24 mouse cellular contexts compared by ENCODE assay signal in the genomic region with DNA sequence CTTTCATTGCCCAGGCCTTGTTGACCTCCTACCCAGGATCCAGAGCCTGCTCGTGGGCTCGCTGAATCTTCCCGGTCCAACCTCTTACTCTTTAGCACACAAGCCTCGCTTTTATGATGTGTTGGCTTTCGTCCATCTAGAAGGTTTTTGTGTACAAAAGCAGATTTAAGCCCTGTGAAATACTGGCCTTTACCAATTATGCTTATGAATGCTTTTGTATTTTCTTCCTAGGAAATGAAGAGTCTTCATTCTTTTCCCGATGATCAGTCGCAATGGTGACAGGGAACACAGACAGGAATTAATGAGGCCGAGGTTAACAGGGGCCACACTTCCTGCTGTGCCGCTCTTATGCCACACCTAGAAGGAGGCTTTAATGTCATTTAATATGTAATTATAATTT.
DNase-seq lines count a peak whose midpoint lies in the region; ATAC-seq lines count a peak whose summit lies in the region.
"Had no signal": no experiment of that assay in that cellular context is flagged by ENCODE, and none has a peak within 500 bp of the region (broad histone marks: within the 10 kb centered on the region; RNA-seq: fewer than 3 reads in every experiment).

No protein-coding gene starts in this region.

- H3K27ac ChIP-seq in heart, embryonic 12.5 days (ENCODE audit: poor library complexity, severe bottlenecking): peak overlapping the region; percentile 55; the same call in 1 of the 2 replicates
- 0 out of 2 replicates have a peak overlapping the region, but pooled peaks have one; percentile 5 for H3K27ac ChIP-seq in hindbrain, embryonic 13.5 days
- no peak overlapping the region for H3K27ac ChIP-seq in hindbrain, embryonic 16.5 days (ENCODE audit: low read depth, low read length)
- no peak overlapping the region for H3K27ac ChIP-seq in midbrain, embryonic 14.5 days (replicated peaks; ENCODE audit: low read depth, low read length)
- no peak overlapping the region for H3K27ac ChIP-seq in midbrain, embryonic 16.5 days (ENCODE audit: low read length)
- H3K27ac ChIP-seq: kidney, postnatal 0 days; limb, embryonic 13.5 days; midbrain, embryonic 12.5 days had no signal

- no peaks in the 10 kb centered on the region for H3K36me3 ChIP-seq in heart, embryonic 12.5 days
- H3K36me3 ChIP-seq in hindbrain, embryonic 13.5 days: no peaks in the 10 kb centered on the region
- no peaks in the 10 kb centered on the region for H3K36me3 ChIP-seq in hindbrain, embryonic 16.5 days (ENCODE audit: control insufficient read depth, insufficient read depth, low read length)
- H3K36me3 ChIP-seq in midbrain, embryonic 14.5 days (ENCODE audit: control insufficient read depth, insufficient read depth, low read length): no peaks in the 10 kb centered on the region
- no peaks in the 10 kb centered on the region for H3K36me3 ChIP-seq in midbrain, embryonic 16.5 days (ENCODE audit: control insufficient read depth, insufficient read depth, low read length)
- H3K36me3 ChIP-seq: limb, embryonic 13.5 days; midbrain, embryonic 12.5 days had no signal

- no peak overlapping the region for H3K4me2 ChIP-seq in heart, embryonic 12.5 days
- no peak overlapping the region for H3K4me2 ChIP-seq in hindbrain, embryonic 13.5 days
- no peak overlapping the region for H3K4me2 ChIP-seq in hindbrain, embryonic 16.5 days (ENCODE audit: low read length)
- no peak overlapping the region for H3K4me2 ChIP-seq in midbrain, embryonic 14.5 days (ENCODE audit: low read length)
- no peak overlapping the region for H3K4me2 ChIP-seq in midbrain, embryonic 16.5 days (ENCODE audit: low read length)
- H3K4me2 ChIP-seq: limb, embryonic 13.5 days; midbrain, embryonic 12.5 days had no signal

- H3K9ac ChIP-seq in heart, embryonic 12.5 days: no peak overlapping the region
- H3K9ac ChIP-seq in hindbrain, embryonic 13.5 days: no peak overlapping the region
- H3K9ac ChIP-seq in hindbrain, embryonic 16.5 days (ENCODE audit: low read depth, low read length): no peak overlapping the region
- H3K9ac ChIP-seq in midbrain, embryonic 14.5 days (replicated peaks; ENCODE audit: low read length): no peak overlapping the region
- H3K9ac ChIP-seq in midbrain, embryonic 16.5 days (ENCODE audit: low read depth, low read length): no peak overlapping the region
- H3K9ac ChIP-seq: limb, embryonic 13.5 days; midbrain, embryonic 12.5 days had no signal

- peaks cover 13% of the 10 kb centered on the region for H3K4me1 ChIP-seq in heart, embryonic 12.5 days (replicated peaks)
- peaks cover 20% of the 10 kb centered on the region for H3K4me1 ChIP-seq in hindbrain, embryonic 13.5 days (replicated peaks)
- H3K4me1 ChIP-seq in hindbrain, embryonic 16.5 days (ENCODE audit: control insufficient read depth, insufficient read depth, low read depth, low read length): peaks cover 3% of the 10 kb centered on the region; the same call in 1 of the 2 replicates
- peaks cover 9% of the 10 kb centered on the region; the same call in 1 of the 2 replicates for H3K4me1 ChIP-seq in midbrain, embryonic 14.5 days (ENCODE audit: control insufficient read depth, insufficient read depth, low read length)
- peaks cover 5% of the 10 kb centered on the region; the same call in 1 of the 2 replicates for H3K4me1 ChIP-seq in midbrain, embryonic 16.5 days (ENCODE audit: control insufficient read depth, insufficient read depth, low read length)

- no peak overlapping the region for H3K4me3 ChIP-seq in heart, embryonic 12.5 days
- H3K4me3 ChIP-seq in hindbrain, embryonic 13.5 days: no peak overlapping the region
- no peak overlapping the region for H3K4me3 ChIP-seq in hindbrain, embryonic 16.5 days (ENCODE audit: low read length)
- H3K4me3 ChIP-seq in midbrain, embryonic 14.5 days (replicated peaks; ENCODE audit: low read depth, low read length): no peak overlapping the region
- no peak overlapping the region for H3K4me3 ChIP-seq in midbrain, embryonic 16.5 days (ENCODE audit: low read depth, low read length)
- H3K4me3 ChIP-seq: limb, embryonic 13.5 days; midbrain, embryonic 12.5 days had no signal

- no peaks in the 10 kb centered on the region for H3K27me3 ChIP-seq in heart, embryonic 12.5 days (replicated peaks)
- H3K27me3 ChIP-seq in hindbrain, embryonic 13.5 days: no peaks in the 10 kb centered on the region
- no peaks in the 10 kb centered on the region for H3K27me3 ChIP-seq in hindbrain, embryonic 16.5 days (replicated peaks; ENCODE audit: control insufficient read depth, insufficient read depth, low read length)
- no peaks in the 10 kb centered on the region for H3K27me3 ChIP-seq in midbrain, embryonic 14.5 days (ENCODE audit: control insufficient read depth, insufficient read depth, low read length)
- H3K27me3 ChIP-seq in midbrain, embryonic 16.5 days (ENCODE audit: control insufficient read depth, insufficient read depth, low read depth, low read length): no peaks in the 10 kb centered on the region
- H3K27me3 ChIP-seq: limb, embryonic 13.5 days; megakaryocyte, embryonic 14.5 days; midbrain, embryonic 12.5 days had no signal

- H3K9me3 ChIP-seq in heart, embryonic 12.5 days (replicated peaks): peaks cover 11% of the 10 kb centered on the region
- no peaks in the 10 kb centered on the region; the same call in 1 of the 2 replicates for H3K9me3 ChIP-seq in hindbrain, embryonic 13.5 days
- no peaks in the 10 kb centered on the region for H3K9me3 ChIP-seq in hindbrain, embryonic 16.5 days (ENCODE audit: control insufficient read depth, low read length)
- no peaks in the 10 kb centered on the region for H3K9me3 ChIP-seq in midbrain, embryonic 14.5 days (ENCODE audit: control insufficient read depth, low read length)
- H3K9me3 ChIP-seq in midbrain, embryonic 16.5 days (replicated peaks; ENCODE audit: control insufficient read depth, low read length, poor library complexity, severe bottlenecking): no peaks in the 10 kb centered on the region
- H3K9me3 ChIP-seq: limb, embryonic 13.5 days had no signal

- no peak for DNase-seq in heart, adult 18-20 months
- DNase-seq in midbrain, embryonic 14.5 days: peak; percentile 34
- DNase-seq in spleen, adult 12 weeks (ENCODE audit: low spot score): no peak
- DNase-seq: adrenal gland, adult 2 months; adrenal gland, postnatal 36 days; cerebellum, adult 2 months; cerebellum, postnatal 25 days; kidney, adult 8-10 months; kidney, postnatal 4 days; lung, postnatal 36 days; right cerebral cortex, postnatal 4 days; thymus, adult 2 months; thymus, postnatal 4 days had no signal

- 70% methylated on average over 9 of the region's 9 CpGs for WGBS in heart, embryonic 12.5 days
- 36% methylated on average over 9 of the region's 9 CpGs for WGBS in hindbrain, embryonic 13.5 days
- 37% methylated on average over 9 of the region's 9 CpGs for WGBS in hindbrain, embryonic 16.5 days
- WGBS in midbrain, embryonic 14.5 days: 38% methylated on average over 9 of the region's 9 CpGs
- WGBS in midbrain, embryonic 16.5 days: 35% methylated on average over 9 of the region's 9 CpGs

- no peak for ATAC-seq in heart, embryonic 12.5 days (ENCODE audit: insufficient number of reproducible peaks, low FRiP score)
- no peak for ATAC-seq in hindbrain, embryonic 13.5 days (ENCODE audit: low FRiP score)
- no peak for ATAC-seq in hindbrain, embryonic 16.5 days
- no peak for ATAC-seq in midbrain, embryonic 14.5 days (ENCODE audit: low FRiP score, low TSS enrichment)
- ATAC-seq in midbrain, embryonic 16.5 days: no peak
- ATAC-seq: activated CD4-positive, CD25-positive, alpha-beta regulatory T cell, adult 4 months; forebrain, embryonic 16.5 days; intestine, embryonic 16.5 days had no signal

Comparison
In these comparisons a context has a peak if more than half of its experiments do, and no peak if none do; other contexts are left out.
1. H3K27ac ChIP-seq: peak in heart, embryonic 12.5 days (single experiment) and hindbrain, embryonic 13.5 days (single experiment); none in hindbrain, embryonic 16.5 days (single experiment), midbrain, embryonic 14.5 days (single experiment) and midbrain, embryonic 16.5 days (single experiment).